Mouse (Mus musculus) ES-Bruce4 (cell line): Measurements from ENCODE around the gene Htr2a.

ENCODE experiments used
- CTCF ChIP-seq: IDR thresholded peaks from one replicate; pipeline ENCODE4 v1.8.1; 2011; ENCODE audit warnings: low read depth, low read length
- EP300 ChIP-seq: IDR thresholded peaks from 2 replicates; pipeline ENCODE4 v1.6.1; 2011; ENCODE audit warnings: low read depth, low read length; ENCODE audit not compliant: insufficient read depth
- POLR2A ChIP-seq: IDR thresholded peaks from one replicate; pipeline ENCODE4 v1.8.1; 2011; ENCODE audit warnings: low read length; ENCODE audit not compliant: insufficient read depth

GRCm38 (mm10) chr14:74650001-74650400 is 9.4 kb downstream of the Htr2a start:
- TF ChIP-seq CTCF = no peak
- no peak for TF ChIP-seq EP300
- TF ChIP-seq POLR2A = no peak
